Mouse (Mus musculus): ENCODE measurements at regions not wholly inside any gene's neighbourhood (a gene's known extent, or its start where the extent isn't known, plus 50 kb on each side); places are given as distances from the start of the nearest gene placed in this dataset.

DNA sequence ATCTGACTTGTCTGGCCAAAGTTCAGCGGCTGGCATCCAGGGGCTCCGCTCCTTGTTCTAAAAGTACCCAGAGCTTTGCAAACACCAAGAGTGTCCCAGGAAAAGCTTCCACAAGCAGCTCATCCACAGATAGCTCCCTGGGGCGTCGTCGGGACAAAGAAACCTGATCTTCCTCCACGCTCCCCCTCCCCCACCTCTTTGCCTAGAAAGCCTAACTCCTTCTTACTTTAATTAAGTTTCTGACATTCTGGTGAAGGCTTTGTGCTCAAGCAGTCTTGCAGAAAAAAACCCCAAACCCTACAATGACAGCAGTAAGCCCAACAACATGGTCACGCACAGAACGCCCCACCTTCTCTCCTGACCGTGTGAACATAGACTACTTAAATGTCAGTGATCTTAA, 128.6 kb downstream of the H2al2a start:
- Histone ChIP-seq H3K27me3 (ENCODE audit: control insufficient read depth, insufficient read depth, low read length) (no peaks in the 10 kb centered on the region), H3K4me1 (ENCODE audit: control insufficient read depth in 2 of 2, insufficient read depth in 2 of 2, low read length in 2 of 2) (peaks cover 0 to 5% of the 10 kb centered on the region in 2 experiments; a peak in 2 of 4 replicates), H3K4me3 (ENCODE audit: control insufficient read depth in 1 of 2, insufficient read depth in 1 of 2, low read depth in 1 of 2, low read length in 2 of 2) (no peak overlapping the region), H3K9me3 (ENCODE audit: control insufficient read depth, low read length) (no peaks in the 10 kb centered on the region), H3K36me3 (ENCODE audit: control insufficient read depth, insufficient read depth, low read length) (no peaks in the 10 kb centered on the region), H3K27ac (replicated peaks in 1 of 2; ENCODE audit: control insufficient read depth in 1 of 2, insufficient read depth in 1 of 2, low read depth in 2 of 2, low read length in 2 of 2) (no peak overlapping the region), H3K9ac (ENCODE audit: low read length) (no peak overlapping the region), H3K4me2 (ENCODE audit: low read length) (no peak overlapping the region)
- ATAC-seq (ENCODE audit: insufficient number of reproducible peaks, insufficient read depth, low FRiP score, low read depth), result no peak
- WGBS, result 34% methylated on average over 9 of the region's 9 CpGs

DNA sequence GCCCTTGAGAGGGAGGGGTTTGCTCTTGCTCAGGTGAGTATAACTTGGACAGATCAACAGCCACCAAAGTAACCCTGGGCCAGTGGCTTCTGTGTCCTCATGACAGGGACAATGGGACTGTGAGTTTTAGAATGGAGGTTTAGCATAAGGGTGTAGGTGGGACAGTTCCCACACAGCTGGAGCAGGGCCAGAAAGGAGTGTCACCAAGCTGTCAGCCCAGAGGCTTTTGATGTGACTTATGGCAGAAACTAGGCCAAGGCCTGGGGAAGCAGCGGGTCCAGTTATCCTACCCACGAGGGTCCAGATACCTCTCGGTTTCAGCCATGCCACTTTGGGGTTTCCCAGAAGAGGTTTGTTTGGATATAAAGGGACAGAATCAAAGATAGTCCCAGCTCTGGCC, 129.4 kb downstream of the H2al2a start:
- H3K9ac ChIP-seq (ENCODE audit: low read length), result no peak overlapping the region
- H3K9me3 ChIP-seq (ENCODE audit: control insufficient read depth, low read length), result no peaks in the 10 kb centered on the region
- no peak overlapping the region for H3K4me3 ChIP-seq (ENCODE audit: control insufficient read depth in 1 of 2, insufficient read depth in 1 of 2, low read depth in 1 of 2, low read length in 2 of 2)
- no peaks in the 10 kb centered on the region for H3K36me3 ChIP-seq (ENCODE audit: control insufficient read depth, insufficient read depth, low read length)
- ATAC-seq (ENCODE audit: insufficient number of reproducible peaks, insufficient read depth, low FRiP score, low read depth), result no peak
- H3K27me3 ChIP-seq (ENCODE audit: control insufficient read depth, insufficient read depth, low read length), result no peaks in the 10 kb centered on the region
- H3K27ac ChIP-seq (replicated peaks in 1 of 2; ENCODE audit: control insufficient read depth in 1 of 2, insufficient read depth in 1 of 2, low read depth in 2 of 2, low read length in 2 of 2), result no peak overlapping the region
- peaks cover 0 to 5% of the 10 kb centered on the region in 2 experiments; a peak in 2 of 4 replicates for H3K4me1 ChIP-seq (ENCODE audit: control insufficient read depth in 2 of 2, insufficient read depth in 2 of 2, low read length in 2 of 2)
- H3K4me2 ChIP-seq (ENCODE audit: low read length), result no peak overlapping the region
- WGBS, result 77% methylated on average over 3 of the region's 3 CpGs

DNA sequence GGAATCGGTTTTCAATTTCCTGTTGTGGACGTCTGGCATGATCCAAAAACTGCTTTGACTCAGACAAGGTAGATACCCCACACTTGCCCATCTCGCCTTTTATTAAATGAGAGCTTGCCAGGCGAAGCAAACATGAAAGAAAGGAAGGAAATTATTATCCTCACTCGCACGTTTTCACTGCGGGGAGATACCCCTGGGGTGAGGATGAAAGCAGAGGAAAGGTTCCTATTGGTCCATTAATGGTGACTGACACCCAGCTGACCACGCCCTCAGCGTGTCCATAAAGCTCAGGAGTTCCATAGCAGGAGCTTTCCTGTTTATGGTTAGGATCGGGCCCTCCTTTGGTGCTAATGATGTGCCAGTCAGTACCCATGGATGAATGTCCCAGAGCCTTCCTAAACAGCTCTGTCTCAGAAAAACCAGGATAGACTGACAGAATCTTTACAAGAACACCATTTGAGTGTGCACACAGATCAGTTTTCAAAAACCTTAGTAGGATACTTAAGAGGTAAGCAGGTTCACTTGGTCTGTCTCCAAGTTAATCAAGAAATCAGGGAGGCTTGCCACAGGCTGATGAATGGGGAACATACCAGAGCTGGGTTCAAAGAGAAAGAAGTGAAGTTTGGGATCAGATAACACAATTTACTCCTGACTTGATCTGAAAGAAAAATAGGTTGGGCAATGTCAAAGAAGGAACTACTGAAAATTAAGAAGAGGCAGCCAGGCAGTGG, 130.7 kb upstream of the Nebl start:
- Histone ChIP-seq H3K9ac (ENCODE audit: low read length) (no peak overlapping the region), H3K27me3 (ENCODE audit: control insufficient read depth, insufficient read depth, low read length) (no peaks in the 10 kb centered on the region), H3K4me1 (ENCODE audit: control insufficient read depth in 2 of 2, insufficient read depth in 2 of 2, low read length in 2 of 2) (peaks cover 8 to 9% of the 10 kb centered on the region in 2 experiments), H3K9me3 (ENCODE audit: control insufficient read depth, low read length) (no peaks in the 10 kb centered on the region), H3K4me2 (ENCODE audit: low read length) (peak overlapping the region; percentile 55), H3K27ac (replicated peaks in 1 of 2; ENCODE audit: control insufficient read depth in 1 of 2, insufficient read depth in 1 of 2, low read depth in 2 of 2, low read length in 2 of 2) (no peak overlapping the region), H3K36me3 (ENCODE audit: control insufficient read depth, insufficient read depth, low read length) (no peaks in the 10 kb centered on the region), H3K4me3 (ENCODE audit: control insufficient read depth in 1 of 2, insufficient read depth in 1 of 2, low read depth in 1 of 2, low read length in 2 of 2) (peak overlapping the region; percentile 10 to 15; a peak in 2 of 4 replicates)
- no peak for ATAC-seq (ENCODE audit: insufficient number of reproducible peaks, insufficient read depth, low FRiP score, low read depth)
- WGBS, result 10% methylated on average over 10 of the region's 10 CpGs

DNA sequence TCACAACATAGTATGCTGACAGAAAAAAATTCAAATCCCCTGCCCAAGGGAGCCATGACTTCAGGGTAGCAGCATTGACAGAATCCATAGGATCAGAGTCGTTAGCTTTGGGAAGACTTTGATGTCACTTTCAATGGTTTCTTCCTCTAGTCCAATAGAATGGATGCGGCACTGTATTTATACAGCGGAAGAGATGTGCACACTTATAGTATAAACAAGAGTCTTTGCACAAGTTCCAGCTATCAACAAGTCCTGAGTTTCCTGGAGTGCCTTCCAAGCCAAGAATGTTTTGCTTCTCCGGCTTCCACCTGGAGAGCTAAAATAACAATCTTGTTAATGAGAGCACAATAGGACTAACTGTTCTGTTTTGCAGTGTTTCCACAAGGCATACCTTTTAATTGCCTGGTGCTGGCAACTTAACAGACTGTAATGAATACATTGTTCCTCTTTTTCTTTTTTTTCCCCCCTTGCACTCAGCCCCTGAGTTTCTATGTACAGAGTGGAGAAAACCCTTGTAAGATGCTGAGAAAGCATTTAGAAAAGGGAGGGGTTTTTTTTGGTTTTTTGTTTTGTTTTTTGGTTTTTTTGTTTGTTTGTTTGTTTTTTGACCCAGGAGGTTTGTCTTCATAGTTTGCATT, 129.8 kb upstream of the Nebl start:
- no peak overlapping the region for H3K9ac ChIP-seq (ENCODE audit: low read length)
- WGBS, result 50% methylated on average over 4 of the region's 4 CpGs
- peak overlapping the region; percentile 55 for H3K4me2 ChIP-seq (ENCODE audit: low read length)

GRCm38 (mm10) chr2:17859234-17859633, 128.0 kb upstream of the Nebl start:
- no peaks in the 10 kb centered on the region for H3K27me3 ChIP-seq (ENCODE audit: control insufficient read depth, insufficient read depth, low read length)
- 94% methylated on average over 8 of the region's 8 CpGs for WGBS
- H3K36me3 ChIP-seq (ENCODE audit: control insufficient read depth, insufficient read depth, low read length), result no peaks in the 10 kb centered on the region
- peaks cover 9% of the 10 kb centered on the region in 2 experiments for H3K4me1 ChIP-seq (ENCODE audit: control insufficient read depth in 2 of 2, insufficient read depth in 2 of 2, low read length in 2 of 2)
- no peak for ATAC-seq (ENCODE audit: insufficient number of reproducible peaks, insufficient read depth, low FRiP score, low read depth)
- H3K9ac ChIP-seq (ENCODE audit: low read length), result no peak overlapping the region
- H3K9me3 ChIP-seq (ENCODE audit: control insufficient read depth, low read length), result no peaks in the 10 kb centered on the region
- H3K27ac ChIP-seq (replicated peaks in 1 of 2; ENCODE audit: control insufficient read depth in 1 of 2, insufficient read depth in 1 of 2, low read depth in 2 of 2, low read length in 2 of 2), result no peak overlapping the region
- H3K4me3 ChIP-seq (ENCODE audit: control insufficient read depth in 1 of 2, insufficient read depth in 1 of 2, low read depth in 1 of 2, low read length in 2 of 2), result no peak overlapping the region
- no peak overlapping the region for H3K4me2 ChIP-seq (ENCODE audit: low read length)

More for the DNA sequence above, 129.8 kb upstream of the Nebl start:
- no peak for ATAC-seq (ENCODE audit: insufficient number of reproducible peaks, insufficient read depth, low FRiP score, low read depth)
- no peak overlapping the region for H3K27ac ChIP-seq (replicated peaks in 1 of 2; ENCODE audit: control insufficient read depth in 1 of 2, insufficient read depth in 1 of 2, low read depth in 2 of 2, low read length in 2 of 2)
- no peaks in the 10 kb centered on the region for H3K9me3 ChIP-seq (ENCODE audit: control insufficient read depth, low read length)
- H3K4me1 ChIP-seq (ENCODE audit: control insufficient read depth in 2 of 2, insufficient read depth in 2 of 2, low read length in 2 of 2), result peaks cover 8 to 9% of the 10 kb centered on the region in 2 experiments
- H3K4me3 ChIP-seq (ENCODE audit: control insufficient read depth in 1 of 2, insufficient read depth in 1 of 2, low read depth in 1 of 2, low read length in 2 of 2), result no peak overlapping the region
- no peaks in the 10 kb centered on the region for H3K27me3 ChIP-seq (ENCODE audit: control insufficient read depth, insufficient read depth, low read length)
- no peaks in the 10 kb centered on the region for H3K36me3 ChIP-seq (ENCODE audit: control insufficient read depth, insufficient read depth, low read length)

DNA sequence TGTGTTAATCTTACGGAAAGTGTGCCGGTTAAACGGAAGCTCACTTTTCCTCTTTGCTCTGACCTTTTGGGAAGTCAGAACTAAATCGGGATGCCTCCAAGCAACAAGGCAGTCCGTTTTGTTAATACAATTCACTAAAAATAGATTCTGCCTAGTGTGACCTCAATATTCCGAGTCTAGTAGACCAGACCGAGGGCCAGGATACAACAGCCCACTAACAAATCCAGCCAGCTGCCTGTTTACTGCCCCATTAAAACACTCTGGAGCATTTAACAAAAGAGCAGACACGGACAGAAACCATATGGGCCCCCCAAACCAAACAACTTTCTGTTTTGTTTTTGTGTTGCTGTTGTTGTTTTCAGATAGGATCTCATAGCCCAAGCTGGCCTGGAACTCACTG, 127.1 kb upstream of the Nebl start:
- ATAC-seq (ENCODE audit: insufficient number of reproducible peaks, insufficient read depth, low FRiP score, low read depth), result no peak
- Histone ChIP-seq H3K27ac (replicated peaks in 1 of 2; ENCODE audit: control insufficient read depth in 1 of 2, insufficient read depth in 1 of 2, low read depth in 2 of 2, low read length in 2 of 2) (no peak overlapping the region; a peak in 1 of 4 replicates), H3K4me2 (ENCODE audit: low read length) (peak overlapping the region; percentile 24), H3K9me3 (ENCODE audit: control insufficient read depth, low read length) (no peaks in the 10 kb centered on the region), H3K27me3 (ENCODE audit: control insufficient read depth, insufficient read depth, low read length) (no peaks in the 10 kb centered on the region), H3K36me3 (ENCODE audit: control insufficient read depth, insufficient read depth, low read length) (no peaks in the 10 kb centered on the region), H3K9ac (ENCODE audit: low read length) (no peak overlapping the region), H3K4me3 (ENCODE audit: control insufficient read depth in 1 of 2, insufficient read depth in 1 of 2, low read depth in 1 of 2, low read length in 2 of 2) (no peak overlapping the region), H3K4me1 (ENCODE audit: control insufficient read depth in 2 of 2, insufficient read depth in 2 of 2, low read length in 2 of 2) (peaks cover 13 to 14% of the 10 kb centered on the region in 2 experiments)
- WGBS, result 26% methylated on average over 8 of the region's 8 CpGs

DNA sequence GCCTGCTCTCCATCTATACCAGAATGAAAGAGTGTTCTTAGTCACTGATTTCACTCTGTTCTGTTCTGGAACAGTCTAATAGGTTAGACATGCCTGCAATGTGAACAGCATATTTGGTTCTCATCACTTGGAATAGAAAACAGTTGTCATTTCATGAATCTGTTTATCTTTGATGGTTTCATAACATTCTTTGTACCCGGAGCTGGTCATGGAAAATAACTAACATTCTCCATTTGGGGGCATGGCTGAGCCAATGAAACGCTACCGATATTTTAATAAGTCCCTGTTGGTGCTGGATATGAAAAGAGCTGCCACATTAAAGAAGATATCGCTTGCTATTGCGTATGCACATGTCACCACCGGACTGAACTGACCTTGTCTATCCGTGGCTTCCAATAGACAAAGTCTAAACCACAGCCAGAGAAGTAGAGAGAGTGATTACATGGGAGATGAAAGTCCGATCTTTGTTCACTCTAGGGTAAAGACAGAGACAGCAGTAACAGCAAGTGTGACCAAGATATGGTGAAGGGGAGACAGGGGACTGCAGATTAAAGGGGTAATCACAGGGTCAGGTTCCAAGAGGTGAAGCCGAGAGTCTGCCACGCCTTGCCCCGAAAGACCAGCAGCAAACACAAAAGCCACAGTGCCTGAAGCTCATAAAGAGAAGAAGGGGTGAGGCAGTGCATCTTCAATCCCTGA, 124.5 kb upstream of the Nebl start:
- ATAC-seq (ENCODE audit: insufficient number of reproducible peaks, insufficient read depth, low FRiP score, low read depth), result no peak
- Histone ChIP-seq H3K36me3 (ENCODE audit: control insufficient read depth, insufficient read depth, low read length) (no peaks in the 10 kb centered on the region), H3K9ac (ENCODE audit: low read length) (no peak overlapping the region), H3K27ac (replicated peaks in 1 of 2; ENCODE audit: control insufficient read depth in 1 of 2, insufficient read depth in 1 of 2, low read depth in 2 of 2, low read length in 2 of 2) (no peak overlapping the region), H3K4me3 (ENCODE audit: control insufficient read depth in 1 of 2, insufficient read depth in 1 of 2, low read depth in 1 of 2, low read length in 2 of 2) (no peak overlapping the region), H3K9me3 (ENCODE audit: control insufficient read depth, low read length) (no peaks in the 10 kb centered on the region), H3K27me3 (ENCODE audit: control insufficient read depth, insufficient read depth, low read length) (no peaks in the 10 kb centered on the region), H3K4me2 (ENCODE audit: low read length) (no peak overlapping the region), H3K4me1 (ENCODE audit: control insufficient read depth in 2 of 2, insufficient read depth in 2 of 2, low read length in 2 of 2) (peaks cover 15 to 19% of the 10 kb centered on the region in 2 experiments)
- 67% methylated on average over 11 of the region's 11 CpGs for WGBS

All from heart, embryonic 14.5 days (tissue).